Mouse (Mus musculus) embryonic facial prominence, embryonic 13.5 days (tissue): Measurements from ENCODE around the gene Sufu. TPM values are rescaled to one million over a fixed set of nuclear protein-coding genes. Genes with fewer than 3 reads are reported as not detected.

Experiments
- ATAC-seq: fragments of 200-750 bp; cut with Nextera tagmentation; 2 replicates; pipeline ENCODE4 v1.8.0; 2017; ENCODE audit warnings: low read depth; ENCODE audit not compliant: insufficient number of reproducible peaks, insufficient read depth, low FRiP score, low TSS enrichment
- H3K27ac ChIP-seq: fragments of 300-500 bp; sonication (generic); 2 replicates; pipeline ENCODE4 v1.5.1; 2015; ENCODE audit warnings: moderate library complexity, mild to moderate bottlenecking, inconsistent platforms
- H3K27me3 ChIP-seq: fragments of 300-500 bp; sonication (generic); 2 replicates; pipeline ENCODE4 v1.6.1; 2015; ENCODE audit warnings: mild to moderate bottlenecking, inconsistent platforms
- H3K36me3 ChIP-seq: fragments of 300-500 bp; sonication (generic); 2 replicates; pipeline ENCODE4 v1.6.1; 2015; ENCODE audit warnings: mild to moderate bottlenecking, inconsistent platforms
- H3K4me1 ChIP-seq: fragments of 300-500 bp; sonication (generic); 2 replicates; pipeline ENCODE4 v1.6.1; 2015; ENCODE audit warnings: inconsistent platforms
- H3K4me2 ChIP-seq: fragments of 300-500 bp; sonication (generic); 2 replicates; pipeline ENCODE4 v1.6.1; 2015; ENCODE audit warnings: moderate library complexity, mild to moderate bottlenecking, inconsistent platforms
- H3K4me3 ChIP-seq: fragments of 300-500 bp; sonication (generic); 2 replicates; pipeline ENCODE4 v1.5.1; 2015; ENCODE audit warnings: mild to moderate bottlenecking, inconsistent platforms
- H3K9ac ChIP-seq: fragments of 300-500 bp; sonication (generic); 2 replicates; pipeline ENCODE4 v1.6.1; 2015; ENCODE audit warnings: mild to moderate bottlenecking, inconsistent platforms
- H3K9me3 ChIP-seq: fragments of 300-500 bp; sonication (generic); 2 replicates; pipeline ENCODE4 v1.6.1; 2016; ENCODE audit warnings: inconsistent platforms
- WGBS: fragments of 180-500 bp; shearing (Covaris S2); methylation state at CpG from one replicate; pipeline ENCODE4 v1.1.7; 2015; ENCODE audit warnings: mixed read lengths; 5-methylcytosine and 5-hydroxymethylcytosine counted together
- polyA plus RNA-seq: library from polyadenylated mRNA; unstranded; fragments of >200 nt; fragmentation: Nextera tagmentation; extraction: Ambion mirVana; gene quantifications from 2 replicates; pipeline ENCODE4 v1.2.1, GENCODE M21; 2015

Gene Sufu
- polyA plus RNA-seq, 1 experiment from 2014 or later: 38.5 TPM

- WGBS: 45% methylated on average over 17 of the region's 17 CpGs
- H3K4me2 ChIP-seq: no peak overlapping the region
- no peak overlapping the region for H3K9ac ChIP-seq
- peaks cover 25% of the 10 kb centered on the region for H3K4me1 ChIP-seq
- H3K4me3 ChIP-seq: no peak overlapping the region
- no peak for ATAC-seq
- H3K9me3 ChIP-seq: no peaks in the 10 kb centered on the region
- H3K27ac ChIP-seq: peak overlapping the region; percentile 66
- H3K27me3 ChIP-seq: no peaks in the 10 kb centered on the region
- H3K36me3 ChIP-seq: peaks cover 60% of the 10 kb centered on the region
These were observed 73.9 kb downstream of the Sufu start for GRCm38 (mm10) chr19:46470364-46471240.

- H3K4me3 ChIP-seq: no peak overlapping the region
- 13% methylated on average over 10 of the region's 10 CpGs for WGBS
- peak overlapping the region; percentile 66 for H3K27ac ChIP-seq
- peak overlapping the region; percentile 51; the same call in 1 of the 2 replicates for H3K9ac ChIP-seq
- H3K4me2 ChIP-seq: no peak overlapping the region
- ATAC-seq: peak; percentile 50; the same call in 1 of the 2 replicates
- H3K36me3 ChIP-seq: peaks cover 64% of the 10 kb centered on the region
- H3K9me3 ChIP-seq: no peaks in the 10 kb centered on the region
- H3K27me3 ChIP-seq: no peaks in the 10 kb centered on the region
- H3K4me1 ChIP-seq: peaks cover 34% of the 10 kb centered on the region
These were observed 74.8 kb downstream of the Sufu start for GRCm38 (mm10) chr19:46471324-46472093.

- Histone ChIP-seq H3K27ac (peak overlapping the region; percentile 78), H3K4me1 (peaks cover 68% of the 10 kb centered on the region), H3K27me3 (no peaks in the 10 kb centered on the region), H3K36me3 (peaks cover 72% of the 10 kb centered on the region), H3K4me2 (no peak overlapping the region), H3K9ac (0 out of 2 replicates have a peak overlapping the region, but pooled peaks have one; percentile 16), H3K9me3 (no peaks in the 10 kb centered on the region), H3K4me3 (no peak overlapping the region)
- 46% methylated on average over 10 of the region's 10 CpGs for WGBS
- no peak for ATAC-seq
These were observed 80.7 kb downstream of the Sufu start for GRCm38 (mm10) chr19:46477432-46477845.

- Histone ChIP-seq H3K9me3 (no peaks in the 10 kb centered on the region), H3K27me3 (no peaks in the 10 kb centered on the region), H3K4me2 (no peak overlapping the region), H3K9ac (0 out of 2 replicates have a peak overlapping the region, but pooled peaks have one; percentile 27), H3K36me3 (peaks cover 68% of the 10 kb centered on the region), H3K4me1 (peaks cover 76% of the 10 kb centered on the region), H3K27ac (peak overlapping the region; percentile 78; the same call in 1 of the 2 replicates), H3K4me3 (no peak overlapping the region)
- no peak for ATAC-seq
- WGBS: 91% methylated on average over 4 of the region's 4 CpGs
These were observed 81.5 kb downstream of the Sufu start for GRCm38 (mm10) chr19:46478242-46478641.

- H3K27me3 ChIP-seq: no peaks in the 10 kb centered on the region
- 0 out of 2 replicates have a peak overlapping the region, but pooled peaks have one; percentile 8 for H3K9ac ChIP-seq
- peaks cover 80% of the 10 kb centered on the region for H3K4me1 ChIP-seq
- WGBS: 68% methylated on average over 5 of the region's 5 CpGs
- ATAC-seq: no peak
- H3K36me3 ChIP-seq: peaks cover 66% of the 10 kb centered on the region
- H3K4me2 ChIP-seq: no peak overlapping the region
- no peaks in the 10 kb centered on the region for H3K9me3 ChIP-seq
- H3K27ac ChIP-seq: peak overlapping the region; percentile 82
- H3K4me3 ChIP-seq: no peak overlapping the region
These were observed 82.1 kb downstream of the Sufu start for GRCm38 (mm10) chr19:46478826-46479225.

- ATAC-seq: no peak
- H3K4me1 ChIP-seq: peaks cover 87% of the 10 kb centered on the region
These were observed 82.8 kb downstream of the Sufu start for GRCm38 (mm10) chr19:46479306-46480075.

GRCm38 (mm10) chr19:46480624-46481345 is 84.1 kb downstream of the Sufu start:
- Histone ChIP-seq H3K27ac (peak overlapping the region; percentile 82), H3K36me3 (peaks cover 66% of the 10 kb centered on the region), H3K9me3 (no peaks in the 10 kb centered on the region), H3K4me2 (no peak overlapping the region), H3K27me3 (no peaks in the 10 kb centered on the region), H3K9ac (no peak overlapping the region), H3K4me3 (no peak overlapping the region), H3K4me1 (peaks cover 87% of the 10 kb centered on the region)
- WGBS: 65% methylated on average over 10 of the region's 10 CpGs
- no peak for ATAC-seq

More at GRCm38 (mm10) chr19:46479306-46480075, 82.8 kb downstream of the Sufu start:
- Histone ChIP-seq H3K4me3 (no peak overlapping the region), H3K4me2 (no peak overlapping the region), H3K36me3 (peaks cover 66% of the 10 kb centered on the region), H3K27ac (peak overlapping the region; percentile 82), H3K27me3 (no peaks in the 10 kb centered on the region), H3K9me3 (no peaks in the 10 kb centered on the region), H3K9ac (no peak overlapping the region)
- 65% methylated on average over 21 of the region's 21 CpGs for WGBS

GRCm38 (mm10) chr19:46481352-46481751 is 84.7 kb downstream of the Sufu start:
- ATAC-seq: no peak
- H3K36me3 ChIP-seq: peaks cover 69% of the 10 kb centered on the region
- H3K4me1 ChIP-seq: peaks cover 86% of the 10 kb centered on the region
- no peak overlapping the region for H3K4me3 ChIP-seq
- no peaks in the 10 kb centered on the region for H3K9me3 ChIP-seq
- H3K27ac ChIP-seq: peak overlapping the region; percentile 82
- no peak overlapping the region for H3K4me2 ChIP-seq
- H3K27me3 ChIP-seq: no peaks in the 10 kb centered on the region
- WGBS: 20% methylated on average over 3 of the region's 3 CpGs
- no peak overlapping the region for H3K9ac ChIP-seq

- no peaks in the 10 kb centered on the region for H3K27me3 ChIP-seq
- no peak overlapping the region for H3K9ac ChIP-seq
- 30% methylated on average over 4 of the region's 4 CpGs for WGBS
- H3K36me3 ChIP-seq: peaks cover 73% of the 10 kb centered on the region
- H3K4me3 ChIP-seq: no peak overlapping the region
- no peak for ATAC-seq
- no peaks in the 10 kb centered on the region for H3K9me3 ChIP-seq
- H3K27ac ChIP-seq: peak overlapping the region; percentile 82
- H3K4me1 ChIP-seq: peaks cover 87% of the 10 kb centered on the region
- no peak overlapping the region for H3K4me2 ChIP-seq
These were observed 85.1 kb downstream of the Sufu start for GRCm38 (mm10) chr19:46481756-46482155.

GRCm38 (mm10) chr19:46482896-46483516 is 86.3 kb downstream of the Sufu start:
- Histone ChIP-seq H3K4me3 (no peak overlapping the region), H3K9ac (no peak overlapping the region), H3K4me2 (no peak overlapping the region), H3K9me3 (no peaks in the 10 kb centered on the region), H3K36me3 (peaks cover 74% of the 10 kb centered on the region), H3K4me1 (peaks cover 81% of the 10 kb centered on the region), H3K27me3 (no peaks in the 10 kb centered on the region), H3K27ac (peak overlapping the region; percentile 35; the same call in 1 of the 2 replicates)
- 34% methylated on average over 17 of the region's 17 CpGs for WGBS
- ATAC-seq: no peak
